Mouse (Mus musculus) CD8-positive naive resting alpha-beta T cell, adult 2 months (primary cell): ENCODE results near the gene Lin7a.

Experiments used
- DNase-seq, 2 experiments: peaks; one replicate each; pipeline ENCODE4 v3.0.0; 2022; ENCODE audit warnings: low read depth in 2 of 2, low spot score in 2 of 2

Lin7a gene

DNA sequence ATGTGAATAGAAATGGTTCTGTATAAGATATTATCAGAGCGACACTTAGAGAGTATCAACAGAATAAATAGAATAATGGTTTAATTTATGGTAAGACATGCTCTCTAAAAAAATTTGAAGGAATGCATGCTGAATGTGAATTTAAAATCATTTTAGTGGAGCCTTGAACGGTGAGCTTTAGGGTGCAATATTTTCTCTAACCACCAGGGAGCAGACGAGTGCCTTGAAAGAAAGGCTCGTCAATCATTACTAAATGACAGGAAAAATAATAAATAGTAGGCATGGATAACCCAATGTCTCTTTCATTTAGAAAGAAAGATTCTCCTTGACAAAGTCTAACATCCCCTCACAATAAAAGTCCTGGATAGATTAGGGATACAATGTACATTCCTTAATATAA, 171.3 kb downstream of the Lin7a start:
- no peak for DNase-seq

DNA sequence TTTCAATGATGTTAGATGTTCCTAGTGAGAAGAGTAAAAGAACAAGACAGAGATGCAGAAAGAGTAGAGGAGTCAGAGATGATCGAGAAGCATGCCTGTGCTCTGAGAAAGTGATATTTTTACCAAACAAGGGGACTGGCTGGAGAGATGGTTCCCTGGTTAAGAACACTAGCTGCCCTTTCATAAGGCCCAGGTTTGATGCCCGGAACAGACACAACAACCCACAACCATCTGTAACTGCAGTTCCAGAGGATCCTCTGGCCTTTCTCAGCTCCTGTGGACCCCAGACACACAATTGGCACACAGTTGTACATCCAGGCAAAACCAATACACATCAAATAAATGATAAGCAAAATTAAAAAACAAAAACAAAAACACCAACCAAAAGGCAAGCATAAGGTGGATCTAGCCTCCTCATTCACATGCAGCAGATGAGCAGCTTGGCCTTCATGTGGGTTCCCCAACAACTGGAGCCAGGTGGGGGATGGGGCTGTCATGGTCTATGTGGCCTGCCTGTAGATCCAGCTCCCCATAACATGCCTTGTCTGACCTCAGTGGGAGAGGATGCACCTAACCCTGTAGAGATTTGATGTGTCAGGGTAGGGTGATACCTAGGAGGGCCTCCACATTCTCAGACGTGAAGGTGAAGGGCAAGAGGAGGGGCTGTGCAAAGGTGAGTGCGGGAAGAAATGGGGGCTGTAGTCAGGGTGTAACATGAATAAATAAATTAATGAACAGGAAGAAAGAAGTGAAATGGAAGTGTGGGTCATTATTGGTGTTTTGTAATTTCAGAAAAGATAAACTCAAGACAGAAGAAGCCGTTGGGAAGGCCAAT, 178.2 kb downstream of the Lin7a start:
- DNase-seq: no peak

DNA sequence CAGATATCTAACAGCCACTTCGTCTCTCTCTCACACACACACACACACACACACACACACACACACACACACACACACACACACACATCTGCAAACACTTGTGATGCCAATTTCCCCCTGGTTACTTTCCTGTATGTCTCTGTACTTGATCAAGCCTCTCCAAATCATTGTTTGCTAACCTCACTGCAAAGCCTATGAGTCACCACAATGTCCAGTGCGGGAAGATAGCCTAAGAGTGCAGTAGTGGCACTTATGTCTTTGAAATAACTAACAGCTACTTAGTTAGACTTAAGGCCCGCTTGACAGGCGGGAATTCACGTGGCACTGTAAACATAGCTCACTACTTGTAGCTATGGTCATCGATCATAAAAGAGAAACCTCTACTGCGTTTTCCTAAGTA, 196.3 kb downstream of the Lin7a start:
- no peak for DNase-seq
